Mouse (Mus musculus) limb, embryonic 14.5 days (tissue): ENCODE results near the gene Oxsr1. TPM values are rescaled to one million over a fixed set of nuclear protein-coding genes. Genes with fewer than 3 reads are reported as not detected.

Experiments
- ATAC-seq: fragments of 200-750 bp; cut with Nextera tagmentation; 2 replicates; pipeline ENCODE4 v1.8.0; 2017; ENCODE audit warnings: low read depth, moderate number of reproducible peaks, moderate TSS enrichment; ENCODE audit not compliant: low FRiP score
- DNase-seq: peaks from one replicate; pipeline ENCODE4 v3.0.0-alpha.2; 2015; ENCODE audit warnings: low spot score
- H3K27ac ChIP-seq: fragments of 300-500 bp; sonication (generic); replicated peaks from 2 replicates; pipeline ENCODE4 v1.5.1; 2014; ENCODE audit warnings: low read depth, mild to moderate bottlenecking, low read length, moderate library complexity, mixed read lengths
- H3K27me3 ChIP-seq: fragments of 300-500 bp; sonication (generic); 2 replicates; pipeline ENCODE4 v1.6.1; 2014; ENCODE audit warnings: low read length, mixed read lengths; ENCODE audit not compliant: control insufficient read depth, insufficient read depth
- H3K36me3 ChIP-seq: fragments of 300-500 bp; sonication (generic); 2 replicates; pipeline ENCODE4 v1.6.1; 2014; ENCODE audit warnings: mild to moderate bottlenecking, low read length, moderate library complexity, mixed read lengths; ENCODE audit not compliant: control insufficient read depth, insufficient read depth
- H3K4me1 ChIP-seq: fragments of 300-500 bp; sonication (generic); 2 replicates; pipeline ENCODE4 v1.6.1; 2014; ENCODE audit warnings: antibody characterized with exemption, low read length, mixed read lengths; ENCODE audit not compliant: control insufficient read depth, insufficient read depth
- H3K4me2 ChIP-seq: fragments of 300-500 bp; sonication (generic); replicated peaks from 2 replicates; pipeline ENCODE4 v1.6.1; 2014; ENCODE audit warnings: low read depth, mild to moderate bottlenecking, low read length, moderate library complexity; ENCODE audit not compliant: severe bottlenecking
- H3K4me3 ChIP-seq: fragments of 300-500 bp; sonication (generic); replicated peaks from 2 replicates; pipeline ENCODE4 v1.5.1; 2014; ENCODE audit warnings: low read length
- H3K9ac ChIP-seq: fragments of 300-500 bp; sonication (generic); 2 replicates; pipeline ENCODE4 v1.6.1; 2014; ENCODE audit warnings: mild to moderate bottlenecking, low read depth, low read length, moderate library complexity; ENCODE audit not compliant: severe bottlenecking
- H3K9me3 ChIP-seq: fragments of 300-500 bp; sonication (generic); 2 replicates; pipeline ENCODE4 v1.6.1; 2016; ENCODE audit warnings: low read length; ENCODE audit not compliant: control insufficient read depth
- POLR2A ChIP-seq: fragments of 200-500 bp; IDR thresholded peaks from 2 replicates; pipeline ENCODE4 v1.8.0; 2012; ENCODE audit warnings: inconsistent platforms, mild to moderate bottlenecking, moderate library complexity, borderline replicate concordance; ENCODE audit not compliant: insufficient read depth, insufficient read length; ENCODE audit errors: extremely low read depth
- WGBS: fragments of 180-500 bp; shearing (Covaris S2); extraction: QIAGEN DNeasy Blood & Tissue Kit; methylation state at CpG from one replicate; pipeline ENCODE4 v1.1.7; 2014; 5-methylcytosine and 5-hydroxymethylcytosine counted together
- polyA plus RNA-seq, 2 experiments: library from polyadenylated mRNA; depleted of rRNA in 1 of 2; stranded (reverse) in 1 of 2; unstranded in 1 of 2; fragments of >200 nt; fragmentation: Nextera tagmentation in 1 of 2; extraction: Ambion mirVana in 1 of 2; gene quantifications; 2 replicates each; pipeline versions ENCODE4 v1.2.1 to v1.2.3; 2012 to 2014

Gene Oxsr1
- polyA plus RNA-seq, 2 experiments, result 16.0 to 35.4 TPM

DNA sequence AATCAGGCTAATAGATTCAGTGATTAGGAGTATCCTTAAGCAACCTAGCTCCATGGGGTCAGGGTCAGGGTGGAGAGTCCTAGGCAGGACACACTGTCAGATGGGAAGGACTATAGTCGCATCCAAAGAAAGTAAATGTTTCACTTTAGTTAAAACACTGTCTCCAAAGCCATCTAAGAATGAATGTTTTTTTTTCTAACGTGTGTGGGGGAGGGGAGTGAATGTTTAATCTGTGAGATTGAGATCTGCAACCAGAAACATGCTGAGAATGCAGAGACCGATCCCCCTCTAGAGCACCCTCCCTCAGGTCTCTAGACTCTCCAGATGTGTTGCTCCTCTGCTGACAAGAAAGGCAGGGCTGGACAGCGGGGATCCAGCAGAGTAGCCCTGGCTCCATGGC, 115.1 kb downstream of the Oxsr1 start:
- DNase-seq (no peak), ATAC-seq (no peak)
- H3K36me3 ChIP-seq, result no peaks in the 10 kb centered on the region
- no peak overlapping the region for H3K4me2 ChIP-seq
- WGBS, result 77% methylated on average over 4 of the region's 4 CpGs
- no peaks in the 10 kb centered on the region for H3K27me3 ChIP-seq
- no peak for TF ChIP-seq POLR2A
- H3K9ac ChIP-seq, result no peak overlapping the region
- no peak overlapping the region for H3K27ac ChIP-seq
- H3K4me1 ChIP-seq, result no peaks in the 10 kb centered on the region
- H3K9me3 ChIP-seq, result no peaks in the 10 kb centered on the region
- no peak overlapping the region for H3K4me3 ChIP-seq

DNA sequence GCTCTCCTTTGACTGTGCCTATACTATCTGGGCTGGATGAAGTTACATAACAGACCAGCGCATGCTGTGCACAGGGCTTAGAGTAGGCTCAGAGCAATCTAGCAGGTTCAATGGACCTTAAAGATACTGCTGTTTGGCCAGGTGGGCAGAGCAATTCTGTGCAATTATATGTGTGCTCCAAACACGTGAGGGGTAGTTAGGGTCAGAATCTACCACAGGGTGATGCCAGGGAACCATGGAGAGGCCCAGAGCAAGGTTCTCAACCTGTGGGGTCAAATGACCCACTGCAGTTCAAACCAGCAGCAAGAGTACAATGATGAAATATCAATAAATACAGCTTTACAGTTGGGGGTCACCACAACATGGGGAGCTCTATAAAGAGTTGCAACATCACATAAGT, 115.6 kb downstream of the Oxsr1 start:
- H3K27me3 ChIP-seq, result no peaks in the 10 kb centered on the region
- no peaks in the 10 kb centered on the region for H3K36me3 ChIP-seq
- TF ChIP-seq POLR2A, result no peak
- no peaks in the 10 kb centered on the region for H3K4me1 ChIP-seq
- H3K4me3 ChIP-seq, result no peak overlapping the region
- no peak overlapping the region for H3K27ac ChIP-seq
- DNase-seq (no peak), ATAC-seq (no peak)
- no peaks in the 10 kb centered on the region for H3K9me3 ChIP-seq
- no peak overlapping the region for H3K9ac ChIP-seq
- no peak overlapping the region for H3K4me2 ChIP-seq
- WGBS, result 71% methylated on average over 2 of the region's 2 CpGs

DNA sequence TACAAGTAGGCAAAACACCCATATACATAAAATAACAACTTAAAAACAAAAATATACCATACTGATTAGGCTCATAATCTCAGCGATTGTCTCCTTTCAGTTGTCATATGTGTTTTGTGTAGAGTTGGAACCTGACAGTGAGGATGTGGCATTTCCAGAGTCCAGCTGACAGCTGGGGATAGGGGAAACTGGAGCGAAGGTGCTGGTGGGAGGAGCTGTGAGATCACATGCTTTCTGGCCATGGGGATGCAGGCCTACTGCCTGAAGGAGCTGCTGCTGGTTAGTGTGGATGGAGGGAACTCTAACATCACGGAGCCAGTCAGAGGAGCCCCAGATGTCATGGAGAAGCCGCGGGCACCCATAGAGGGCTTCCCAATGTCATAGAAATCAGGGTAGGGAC, 116.5 kb downstream of the Oxsr1 start:
- Histone ChIP-seq H3K27me3 (no peaks in the 10 kb centered on the region), H3K4me1 (no peaks in the 10 kb centered on the region), H3K9ac (no peak overlapping the region), H3K9me3 (no peaks in the 10 kb centered on the region), H3K4me3 (no peak overlapping the region), H3K27ac (no peak overlapping the region), H3K4me2 (no peak overlapping the region), H3K36me3 (no peaks in the 10 kb centered on the region)
- ATAC-seq, result no peak
- DNase-seq, result no peak
- WGBS, result 83% methylated on average over 5 of the region's 5 CpGs
- TF ChIP-seq POLR2A, result no peak

DNA sequence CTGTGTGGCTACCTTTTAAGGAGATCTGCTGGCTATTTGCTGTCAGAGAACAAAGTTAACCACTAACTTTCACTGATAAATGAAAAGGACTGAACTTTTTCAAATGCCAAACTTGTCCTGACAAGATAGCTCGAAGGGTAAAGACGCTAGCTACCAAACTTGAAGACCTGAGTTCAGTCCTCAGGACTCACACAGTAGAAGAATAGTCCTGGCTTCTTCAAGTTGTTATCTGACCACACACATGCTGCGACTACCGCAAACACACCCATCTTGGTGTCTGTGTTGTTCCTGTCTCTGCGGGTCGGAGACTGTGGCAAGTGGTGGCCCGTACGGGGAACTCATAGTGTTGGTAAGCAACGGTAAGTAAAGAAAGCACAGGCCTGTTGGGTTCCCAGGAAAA, 118.6 kb downstream of the Oxsr1 start:
- no peaks in the 10 kb centered on the region for H3K9me3 ChIP-seq
- DNase-seq (no peak), ATAC-seq (no peak)
- no peak for TF ChIP-seq POLR2A
- H3K4me2 ChIP-seq, result no peak overlapping the region
- no peaks in the 10 kb centered on the region for H3K36me3 ChIP-seq
- H3K4me1 ChIP-seq, result no peaks in the 10 kb centered on the region
- no peaks in the 10 kb centered on the region for H3K27me3 ChIP-seq
- H3K9ac ChIP-seq, result no peak overlapping the region
- H3K4me3 ChIP-seq, result no peak overlapping the region
- no peak overlapping the region for H3K27ac ChIP-seq
- WGBS, result 98% methylated on average over 9 of the region's 9 CpGs

DNA sequence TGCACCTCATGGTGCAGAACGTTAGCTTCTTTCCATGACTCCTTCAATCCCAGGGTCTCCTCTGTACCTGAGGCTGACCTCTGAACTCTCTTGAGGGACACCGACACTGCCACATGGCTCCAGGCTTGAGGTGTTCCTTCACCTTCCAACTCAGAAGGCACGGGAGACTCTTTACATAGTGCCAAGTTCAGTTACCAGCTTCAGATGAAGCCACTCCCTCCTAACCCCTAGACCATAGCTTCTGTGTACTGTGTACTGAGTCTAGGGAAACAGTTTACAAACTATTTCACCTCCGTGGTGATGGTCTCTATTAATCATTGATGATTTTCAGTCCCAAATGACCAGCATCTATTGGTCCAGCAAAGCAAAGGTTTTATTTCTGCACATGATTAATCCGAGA, 120.6 kb downstream of the Oxsr1 start:
- no peaks in the 10 kb centered on the region for H3K36me3 ChIP-seq
- no peak for DNase-seq
- no peak overlapping the region for H3K4me3 ChIP-seq
- 87% methylated on average over 5 of the region's 5 CpGs for WGBS
- TF ChIP-seq POLR2A, result no peak
- H3K9ac ChIP-seq, result no peak overlapping the region
- no peaks in the 10 kb centered on the region for H3K4me1 ChIP-seq
- H3K27me3 ChIP-seq, result no peaks in the 10 kb centered on the region
- no peak overlapping the region for H3K4me2 ChIP-seq
- H3K27ac ChIP-seq, result no peak overlapping the region
- no peak for ATAC-seq
- H3K9me3 ChIP-seq, result no peaks in the 10 kb centered on the region
